Mouse (Mus musculus): ENCODE results near the gene Dnase2a.

Dnase2a gene

DNA sequence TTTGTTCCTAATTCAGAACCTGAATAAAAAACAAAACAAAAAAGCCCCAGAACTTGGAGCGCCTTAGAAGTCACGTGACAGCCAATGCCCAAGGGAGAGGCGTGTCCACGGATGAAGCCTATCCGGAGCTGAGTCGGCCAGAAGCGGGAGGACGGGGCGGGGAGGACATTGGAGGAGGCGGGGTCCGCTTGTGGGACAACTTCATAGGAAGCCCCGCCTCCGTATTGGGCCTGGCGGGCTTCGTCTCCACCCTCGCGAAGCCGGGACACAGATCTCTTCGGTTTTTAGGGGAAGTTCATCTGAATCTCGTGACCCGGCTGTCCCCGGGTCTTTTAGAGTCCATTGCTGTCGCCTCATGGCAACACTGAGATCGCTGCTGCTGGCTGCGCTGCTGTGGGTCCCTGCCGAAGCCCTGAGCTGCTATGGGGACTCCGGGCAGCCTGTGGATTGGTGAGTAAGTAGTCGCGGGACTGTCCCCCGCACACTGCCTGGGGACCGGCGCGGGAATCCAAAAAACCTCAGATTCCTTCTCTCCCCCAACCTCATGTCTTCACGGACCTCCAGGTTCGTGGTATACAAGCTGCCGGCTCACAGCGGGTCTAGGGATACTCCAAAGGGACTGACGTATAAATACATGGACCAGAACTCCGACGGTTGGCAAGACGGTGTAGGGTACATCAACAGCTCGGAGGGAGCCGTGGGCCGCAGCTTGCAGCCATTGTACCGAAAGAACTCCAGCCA, at the start of gene Dnase2a:
Gene Dnase2a (plus strand): TSS at position 140 of the 741 bp plus-strand sequence.
- DNase-seq (ENCODE audit: low spot score in 2 of 2) = peak; percentile 94 to 97

DNA sequence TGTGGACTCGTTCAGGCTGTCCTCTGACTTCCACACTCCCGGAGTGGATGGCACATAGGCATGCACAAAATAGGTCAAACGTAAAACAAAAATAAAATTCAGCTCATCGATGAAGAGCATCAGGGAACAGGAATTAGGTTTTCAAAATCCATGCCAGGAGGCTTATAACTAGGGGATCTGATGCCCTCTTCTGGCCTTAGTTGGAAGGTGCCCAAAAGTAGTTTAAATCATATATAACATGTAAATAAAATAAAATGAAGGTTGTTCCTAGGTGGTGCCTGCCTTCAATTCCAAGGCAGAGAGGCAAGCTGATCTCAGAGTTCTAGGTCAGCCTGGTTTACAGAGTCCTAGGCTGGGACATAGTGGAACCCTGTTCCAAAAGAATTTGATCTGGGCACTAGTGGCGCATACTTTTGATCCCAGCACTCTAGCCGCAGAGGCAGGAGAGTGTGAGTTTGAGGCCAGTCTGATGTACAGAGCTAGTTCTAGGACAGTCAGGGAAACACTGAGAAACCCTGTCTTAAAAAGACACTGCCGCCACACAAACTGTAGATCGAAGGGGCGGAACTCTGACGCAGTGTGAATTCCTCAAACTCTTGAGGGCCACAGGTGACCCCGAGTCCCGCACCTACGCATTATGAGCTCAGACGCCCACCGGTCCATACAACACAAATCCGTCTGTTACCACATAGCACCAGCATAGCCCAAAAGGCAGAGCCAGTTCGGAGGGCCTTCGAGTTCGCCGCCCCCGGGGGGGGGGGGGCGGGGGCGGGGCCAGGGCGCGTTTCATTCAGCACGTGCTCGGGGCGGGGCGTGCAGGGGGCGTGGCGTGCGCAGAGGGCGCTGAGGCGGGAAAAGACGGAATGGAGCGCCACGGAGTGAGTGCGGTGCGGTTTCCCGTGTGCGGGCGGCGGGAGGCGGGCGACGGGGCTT, 36.7 kb upstream of the Dnase2a start, which contains the start of gene Syce2:
Gene Syce2 (plus strand): TSS at position 736 of the 933 bp plus-strand sequence.
- DNase-seq (ENCODE audit: low spot score in 2 of 2) = peak; percentile 66 to 80

GRCm38 (mm10) chr8:84872309-84872965, 35.9 kb upstream of the Dnase2a start:
- DNase-seq (ENCODE audit: low spot score in 2 of 2) = peak; percentile 8 to 29

DNA sequence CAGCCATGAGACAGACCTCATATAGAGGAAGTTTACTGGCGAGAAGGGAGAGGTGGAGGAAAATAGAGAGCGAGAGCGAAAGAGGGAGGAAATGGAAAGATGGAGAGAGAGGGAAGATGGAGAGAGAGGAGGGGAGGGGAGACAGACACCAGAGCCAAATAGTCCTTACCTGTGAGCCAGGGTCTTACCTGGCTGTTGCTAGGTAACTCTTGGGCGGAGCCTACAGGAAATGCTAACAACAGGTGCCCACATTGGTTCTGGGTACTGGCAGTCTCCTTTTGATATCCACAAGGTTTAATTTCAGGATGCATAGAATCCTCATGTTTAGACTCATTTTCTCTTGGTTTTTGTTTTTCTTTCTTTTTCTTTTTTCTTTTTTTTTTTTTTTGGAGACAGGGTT, 35.3 kb upstream of the Dnase2a start:
- DNase-seq (ENCODE audit: low spot score in 2 of 2) = no peak

- DNase-seq (ENCODE audit: low spot score in 2 of 2) = no peak
Measured at GRCm38 (mm10) chr8:84874339-84874738, 34.0 kb upstream of the Dnase2a start.

DNA sequence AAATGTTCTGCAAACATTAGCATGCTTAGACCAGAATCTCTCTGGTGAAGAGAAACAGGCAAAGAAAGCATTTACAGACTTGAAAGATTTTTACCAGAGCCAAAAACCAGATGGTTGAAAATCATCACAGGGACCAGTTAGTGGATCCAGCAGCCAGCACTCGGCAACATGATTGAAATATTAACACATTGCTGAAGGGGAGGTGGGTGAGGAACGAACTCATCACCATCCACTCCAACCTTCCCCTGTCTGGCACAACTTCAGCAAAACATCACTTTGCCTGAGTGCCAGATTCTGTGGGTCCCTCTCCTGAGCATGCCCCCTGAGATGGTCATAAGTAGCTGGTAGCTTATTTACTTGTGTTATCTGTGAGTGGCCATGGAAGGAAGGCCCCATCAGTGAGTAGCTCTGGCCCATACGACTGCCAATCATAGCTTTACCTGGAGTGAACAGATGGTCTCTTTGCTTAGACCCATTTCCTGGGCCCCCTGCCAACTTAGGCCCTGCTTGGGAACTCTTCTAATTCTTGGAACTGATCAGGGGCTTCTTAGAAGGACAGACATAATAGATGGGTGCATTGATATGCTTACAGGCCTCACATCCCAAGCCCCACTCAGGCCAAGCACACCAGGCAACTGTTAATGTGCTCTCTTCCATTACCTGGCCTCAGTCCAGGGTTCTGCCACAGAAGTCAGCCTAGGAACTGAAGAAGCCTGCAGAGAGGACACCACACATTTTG, 30.9 kb upstream of the Dnase2a start:
- DNase-seq (ENCODE audit: low spot score in 2 of 2) = no peak

GRCm38 (mm10) chr8:84878915-84879314, 29.4 kb upstream of the Dnase2a start:
- no peak for DNase-seq (ENCODE audit: low spot score in 2 of 2)

GRCm38 (mm10) chr8:84884728-84885127, 23.6 kb upstream of the Dnase2a start:
- no peak for DNase-seq (ENCODE audit: low spot score in 2 of 2)

GRCm38 (mm10) chr8:84888280-84888679, 20.1 kb upstream of the Dnase2a start:
- DNase-seq (ENCODE audit: low spot score in 2 of 2) = no peak

DNA sequence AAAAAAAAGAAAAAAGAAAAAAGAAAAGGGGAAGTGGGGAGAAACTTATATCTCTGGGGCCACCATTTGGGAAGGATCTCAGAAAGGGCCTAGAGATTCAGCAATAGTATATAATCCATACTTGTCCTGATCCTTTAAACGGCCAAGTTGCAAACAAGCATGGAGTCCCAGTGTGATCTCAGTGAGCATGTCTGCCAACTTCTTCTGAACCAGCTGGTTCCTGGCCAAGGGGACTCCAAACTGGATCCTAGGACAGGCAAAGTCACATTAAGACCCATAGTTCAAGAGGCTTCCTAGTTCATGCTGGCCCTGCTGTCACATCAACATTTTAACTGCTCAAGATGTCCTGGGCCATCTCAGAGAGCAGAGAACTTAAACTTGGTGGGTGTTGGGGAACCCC, 19.2 kb upstream of the Dnase2a start:
- no peak for DNase-seq (ENCODE audit: low spot score in 2 of 2)

DNA sequence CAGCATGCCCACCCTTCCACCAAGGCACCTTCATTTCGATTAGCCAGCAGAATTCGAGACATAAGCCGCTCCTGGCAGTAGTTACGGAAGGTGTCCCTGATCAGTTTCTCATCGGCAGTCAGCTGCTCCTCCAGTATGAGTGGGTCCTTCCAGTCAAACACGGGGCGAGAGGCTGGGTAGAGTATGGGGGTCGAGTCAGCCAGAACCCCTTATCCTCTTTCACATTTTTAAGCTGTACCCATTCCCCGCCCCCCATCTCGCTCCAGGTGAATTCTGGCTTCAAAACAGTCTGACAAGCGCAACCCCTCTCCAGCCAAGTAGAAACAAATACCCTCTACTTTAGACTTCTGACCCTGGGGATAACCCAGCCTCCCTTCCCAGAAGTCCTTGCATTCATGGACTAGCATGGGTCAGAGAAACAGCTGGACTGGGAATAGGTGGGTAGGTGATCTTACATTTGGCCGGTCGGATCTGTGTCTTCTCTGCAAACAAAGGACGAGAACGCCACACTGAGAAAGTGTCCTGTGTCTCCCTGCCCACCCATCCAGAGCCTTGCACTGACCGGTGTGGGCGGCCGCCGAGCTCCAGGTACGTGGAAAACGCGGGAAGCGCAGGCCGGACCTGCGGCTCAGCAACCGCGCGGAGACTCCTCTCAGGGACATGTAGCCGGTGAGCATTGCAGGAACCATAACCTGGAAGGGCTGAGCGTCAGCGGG, 15.2 kb upstream of the Dnase2a start:
- DNase-seq (ENCODE audit: low spot score in 2 of 2) = no peak

- DNase-seq (ENCODE audit: low spot score in 2 of 2) = peak; percentile 85 to 93
Measured at GRCm38 (mm10) chr8:84893709-84894134, 14.6 kb upstream of the Dnase2a start, which contains the start of gene Gcdh. Gcdh (minus strand) TSS chr8:84893921.

DNA sequence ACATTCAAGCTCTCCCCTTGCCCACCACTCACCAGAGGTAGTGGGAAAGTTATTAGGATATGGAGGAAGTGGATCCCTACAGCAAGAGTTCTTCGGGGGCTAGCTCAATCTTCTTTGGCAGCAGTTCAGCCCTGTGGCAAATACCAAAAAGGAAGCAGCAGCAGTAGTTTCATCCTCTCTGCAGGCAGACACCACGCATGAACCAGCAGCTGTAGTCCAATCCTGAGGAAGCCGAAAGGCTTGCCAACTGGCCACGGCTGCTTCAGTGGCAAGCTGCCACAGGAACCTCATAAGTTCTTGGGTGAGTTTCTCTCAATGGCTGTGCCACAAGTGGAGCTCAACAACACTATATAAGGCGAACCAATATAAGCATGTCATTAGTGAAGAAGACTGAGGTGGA, 12.4 kb upstream of the Dnase2a start:
- DNase-seq (ENCODE audit: low spot score in 2 of 2) = no peak

- DNase-seq (ENCODE audit: low spot score in 2 of 2) = no peak
Measured at GRCm38 (mm10) chr8:84901071-84901470, 7.3 kb upstream of the Dnase2a start.

DNA sequence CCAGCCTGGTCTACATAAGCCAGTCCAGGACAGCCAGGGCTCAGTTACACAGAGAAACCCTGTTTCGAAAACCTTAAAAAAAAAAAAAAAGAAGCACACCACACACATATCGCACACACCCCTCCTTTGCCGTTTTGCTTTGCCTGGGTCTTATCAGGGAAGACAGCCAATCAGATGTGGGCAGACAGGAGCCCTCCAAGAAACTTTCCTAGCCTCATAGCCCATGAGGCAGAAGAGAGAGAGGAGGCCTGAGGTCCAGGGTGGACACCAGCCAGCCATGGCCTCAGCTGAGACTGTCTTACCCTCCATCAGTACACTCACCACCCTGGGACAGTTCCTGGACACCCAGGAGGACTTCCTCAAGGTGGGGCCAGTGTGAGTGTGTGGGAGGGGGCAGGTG, 6.6 kb upstream of the Dnase2a start, which contains the start of gene Klf1:
Gene Klf1 (plus strand): TSS at position 177 of the 400 bp plus-strand sequence.
- DNase-seq (ENCODE audit: low spot score in 2 of 2) = no peak

- DNase-seq (ENCODE audit: low spot score in 2 of 2) = no peak
Measured at GRCm38 (mm10) chr8:84902367-84902919, 5.9 kb upstream of the Dnase2a start.

DNA sequence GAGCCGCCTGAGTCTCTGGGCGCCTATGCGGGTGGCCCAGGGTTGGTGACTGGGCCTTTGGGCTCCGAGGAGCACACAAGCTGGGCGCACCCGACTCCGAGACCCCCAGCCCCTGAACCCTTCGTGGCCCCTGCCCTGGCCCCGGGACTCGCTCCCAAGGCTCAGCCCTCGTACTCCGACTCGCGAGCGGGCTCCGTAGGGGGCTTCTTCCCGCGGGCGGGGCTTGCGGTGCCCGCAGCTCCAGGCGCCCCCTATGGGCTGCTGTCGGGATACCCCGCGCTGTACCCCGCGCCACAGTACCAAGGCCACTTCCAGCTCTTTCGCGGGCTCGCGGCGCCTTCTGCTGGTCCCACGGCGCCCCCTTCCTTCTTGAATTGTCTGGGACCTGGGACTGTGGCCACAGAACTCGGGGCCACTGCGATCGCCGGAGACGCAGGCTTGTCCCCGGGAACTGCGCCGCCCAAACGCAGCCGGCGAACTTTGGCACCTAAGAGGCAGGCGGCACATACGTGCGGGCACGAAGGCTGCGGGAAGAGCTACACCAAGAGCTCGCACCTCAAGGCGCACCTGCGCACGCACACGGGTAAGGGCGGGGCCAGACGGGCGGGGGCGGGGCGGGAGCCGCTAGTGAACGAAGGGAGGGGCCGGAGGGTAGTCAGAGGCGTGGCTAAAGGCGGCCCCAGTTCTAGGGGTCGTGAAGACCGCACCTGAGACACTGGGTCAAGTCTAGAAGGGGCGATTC, 5.3 kb upstream of the Dnase2a start:
- DNase-seq (ENCODE audit: low spot score in 2 of 2) = peak; percentile 86 to 91

GRCm38 (mm10) chr8:84904351-84904750, 4.0 kb upstream of the Dnase2a start:
- DNase-seq (ENCODE audit: low spot score in 2 of 2) = no peak

- DNase-seq (ENCODE audit: low spot score in 2 of 2) = no peak
Measured at GRCm38 (mm10) chr8:84907037-84907436, 1.3 kb upstream of the Dnase2a start.
